Mouse (Mus musculus) hindbrain, embryonic 11.5 days (tissue): ENCODE measurements at regions not wholly inside any gene's neighbourhood (a gene's known extent, or its start where the extent isn't known, plus 50 kb on each side); places are given as distances from the start of the nearest gene placed in this dataset.

Source experiments
- ATAC-seq: fragments of 200-750 bp; cut with Nextera tagmentation; 2 replicates; pipeline ENCODE4 v1.8.0; 2017; ENCODE audit warnings: mild to moderate bottlenecking, moderate TSS enrichment, moderate library complexity; ENCODE audit not compliant: low FRiP score
- DNase-seq: peaks from one replicate; pipeline ENCODE4 v3.0.0-alpha.2; 2015; ENCODE audit warnings: low spot score
- H3K27ac ChIP-seq: fragments of 300-500 bp; sonication (generic); 2 replicates; pipeline ENCODE4 v1.5.1; 2014; ENCODE audit warnings: mild to moderate bottlenecking, low read depth, low read length
- H3K27me3 ChIP-seq: fragments of 300-500 bp; sonication (generic); 2 replicates; pipeline ENCODE4 v1.6.1; 2014; ENCODE audit warnings: mild to moderate bottlenecking, low read length, moderate library complexity, mixed read lengths; ENCODE audit not compliant: control insufficient read depth, insufficient read depth
- H3K36me3 ChIP-seq: fragments of 300-500 bp; sonication (generic); 2 replicates; pipeline ENCODE4 v1.6.1; 2014; ENCODE audit warnings: mild to moderate bottlenecking, low read length, moderate library complexity, mixed read lengths; ENCODE audit not compliant: control insufficient read depth, insufficient read depth
- H3K4me1 ChIP-seq: fragments of 300-500 bp; sonication (generic); replicated peaks from 2 replicates; pipeline ENCODE4 v1.6.1; 2014; ENCODE audit warnings: low read length, mixed read lengths; ENCODE audit not compliant: control insufficient read depth, insufficient read depth
- H3K4me2 ChIP-seq: fragments of 300-500 bp; sonication (generic); replicated peaks from 2 replicates; pipeline ENCODE4 v1.6.1; 2014; ENCODE audit warnings: mild to moderate bottlenecking, low read depth, low read length
- H3K4me3 ChIP-seq: fragments of 300-500 bp; sonication (generic); 2 replicates; pipeline ENCODE4 v1.5.1; 2014; ENCODE audit warnings: low read depth, low read length
- H3K9ac ChIP-seq: fragments of 300-500 bp; sonication (generic); 2 replicates; pipeline ENCODE4 v1.6.1; 2014; ENCODE audit warnings: low read depth, low read length
- H3K9me3 ChIP-seq: fragments of 300-500 bp; sonication (generic); 2 replicates; pipeline ENCODE4 v1.6.1; 2016; ENCODE audit warnings: low read length; ENCODE audit not compliant: control insufficient read depth
- WGBS: fragments of 180-500 bp; shearing (Covaris S2); extraction: QIAGEN DNeasy Blood & Tissue Kit; methylation state at CpG from one replicate; pipeline ENCODE4 v1.1.7; 2014; 5-methylcytosine and 5-hydroxymethylcytosine counted together

- no peaks in the 10 kb centered on the region for H3K9me3 ChIP-seq
- H3K4me2 ChIP-seq: no peak overlapping the region
- no peak overlapping the region for H3K4me3 ChIP-seq
- H3K36me3 ChIP-seq: no peaks in the 10 kb centered on the region
- 78% methylated on average over 3 of the region's 3 CpGs for WGBS
- DNase-seq: no peak
- H3K9ac ChIP-seq: no peak overlapping the region
- H3K27me3 ChIP-seq: peaks cover 2% of the 10 kb centered on the region; the same call in 1 of the 2 replicates
- no peaks in the 10 kb centered on the region for H3K4me1 ChIP-seq
- ATAC-seq: no peak
- H3K27ac ChIP-seq: no peak overlapping the region
Observed at GRCm38 (mm10) chr6:99884054-99884453, 157.9 kb upstream of the Prok2 start.

GRCm38 (mm10) chr6:99881606-99882005 is 155.4 kb upstream of the Prok2 start:
- Histone ChIP-seq H3K9ac (no peak overlapping the region), H3K27me3 (peaks cover 4% of the 10 kb centered on the region; the same call in 1 of the 2 replicates), H3K9me3 (no peaks in the 10 kb centered on the region), H3K27ac (no peak overlapping the region), H3K4me3 (no peak overlapping the region), H3K4me2 (no peak overlapping the region), H3K4me1 (no peaks in the 10 kb centered on the region), H3K36me3 (no peaks in the 10 kb centered on the region)
- DNase-seq (no peak), ATAC-seq (peak; percentile 40; the same call in 1 of the 2 replicates)
- 48% methylated on average over 4 of the region's 4 CpGs for WGBS

GRCm38 (mm10) chr6:99874852-99875251 is 148.7 kb upstream of the Prok2 start:
- no peak for DNase-seq
- WGBS: 88% methylated on average over 4 of the region's 4 CpGs

GRCm38 (mm10) chr6:99874029-99874428 is 147.8 kb upstream of the Prok2 start:
- no peaks in the 10 kb centered on the region for H3K36me3 ChIP-seq
- H3K4me1 ChIP-seq: no peaks in the 10 kb centered on the region
- DNase-seq: no peak
- ATAC-seq: no peak
- no peak overlapping the region for H3K27ac ChIP-seq
- H3K27me3 ChIP-seq: 0 out of 2 replicates have a peak, but pooled peaks cover 1% of the 10 kb centered on the region
- H3K9me3 ChIP-seq: no peaks in the 10 kb centered on the region
- H3K4me2 ChIP-seq: no peak overlapping the region
- H3K4me3 ChIP-seq: no peak overlapping the region
- H3K9ac ChIP-seq: no peak overlapping the region
- WGBS: 77% methylated on average over 4 of the region's 4 CpGs

More at GRCm38 (mm10) chr6:99874852-99875251, 148.7 kb upstream of the Prok2 start:
- no peaks in the 10 kb centered on the region for H3K4me1 ChIP-seq
- no peak overlapping the region for H3K27ac ChIP-seq
- no peaks in the 10 kb centered on the region for H3K36me3 ChIP-seq
- H3K9me3 ChIP-seq: no peaks in the 10 kb centered on the region
- H3K4me2 ChIP-seq: no peak overlapping the region
- no peak overlapping the region for H3K9ac ChIP-seq
- H3K4me3 ChIP-seq: no peak overlapping the region
- 0 out of 2 replicates have a peak, but pooled peaks cover 2% of the 10 kb centered on the region for H3K27me3 ChIP-seq
- no peak for ATAC-seq

GRCm38 (mm10) chr6:99866061-99866460 is 139.9 kb upstream of the Prok2 start:
- Histone ChIP-seq H3K27me3 (no peaks in the 10 kb centered on the region), H3K9me3 (no peaks in the 10 kb centered on the region), H3K4me3 (no peak overlapping the region), H3K4me1 (no peaks in the 10 kb centered on the region), H3K27ac (no peak overlapping the region), H3K36me3 (no peaks in the 10 kb centered on the region), H3K4me2 (no peak overlapping the region), H3K9ac (no peak overlapping the region)
- 81% methylated on average over 9 of the region's 9 CpGs for WGBS
- DNase-seq: no peak
- ATAC-seq: no peak

- 60% methylated on average over 3 of the region's 3 CpGs for WGBS
- no peaks in the 10 kb centered on the region for H3K4me1 ChIP-seq
- H3K27me3 ChIP-seq: no peaks in the 10 kb centered on the region
- H3K9ac ChIP-seq: no peak overlapping the region
- H3K36me3 ChIP-seq: no peaks in the 10 kb centered on the region
- H3K4me3 ChIP-seq: no peak overlapping the region
- no peak overlapping the region for H3K27ac ChIP-seq
- no peaks in the 10 kb centered on the region for H3K9me3 ChIP-seq
- H3K4me2 ChIP-seq: no peak overlapping the region
- no peak for ATAC-seq
- DNase-seq: peak; percentile 31
Observed at GRCm38 (mm10) chr6:99864949-99865348, 138.8 kb upstream of the Prok2 start.

- Histone ChIP-seq H3K4me2 (no peak overlapping the region), H3K9ac (no peak overlapping the region), H3K27ac (no peak overlapping the region), H3K27me3 (no peaks in the 10 kb centered on the region), H3K4me1 (no peaks in the 10 kb centered on the region), H3K9me3 (no peaks in the 10 kb centered on the region), H3K4me3 (no peak overlapping the region), H3K36me3 (no peaks in the 10 kb centered on the region)
- 68% methylated on average over 9 of the region's 9 CpGs for WGBS
- DNase-seq: no peak
- ATAC-seq: no peak
Observed at GRCm38 (mm10) chr6:99863418-99863817, 137.2 kb upstream of the Prok2 start.

- 75% methylated on average over 6 of the region's 6 CpGs for WGBS
Observed at GRCm38 (mm10) chr6:99857411-99857810, 131.2 kb upstream of the Prok2 start.

GRCm38 (mm10) chr6:99853716-99854115 is 127.5 kb upstream of the Prok2 start:
- Histone ChIP-seq H3K9me3 (no peaks in the 10 kb centered on the region), H3K4me2 (no peak overlapping the region), H3K27me3 (no peaks in the 10 kb centered on the region), H3K4me1 (no peaks in the 10 kb centered on the region), H3K9ac (no peak overlapping the region), H3K36me3 (no peaks in the 10 kb centered on the region), H3K27ac (no peak overlapping the region), H3K4me3 (no peak overlapping the region)
- DNase-seq: no peak
- no peak for ATAC-seq
- 45% methylated on average over 3 of the region's 3 CpGs for WGBS

More at GRCm38 (mm10) chr6:99857411-99857810, 131.2 kb upstream of the Prok2 start:
- H3K9me3 ChIP-seq: no peaks in the 10 kb centered on the region
- DNase-seq: no peak
- no peaks in the 10 kb centered on the region for H3K27me3 ChIP-seq
- no peak overlapping the region for H3K4me3 ChIP-seq
- no peaks in the 10 kb centered on the region for H3K4me1 ChIP-seq
- no peak overlapping the region for H3K27ac ChIP-seq
- H3K9ac ChIP-seq: no peak overlapping the region
- H3K4me2 ChIP-seq: no peak overlapping the region
- no peaks in the 10 kb centered on the region for H3K36me3 ChIP-seq
- ATAC-seq: no peak
